Mouse (Mus musculus): Measurements from ENCODE around the gene Gm9970. TPM values are rescaled to one million over a fixed set of nuclear protein-coding genes. Genes with fewer than 3 reads are reported as not detected.
"Not testable (repeated sequence)": the region's sequence is repeated elsewhere in the genome, so short reads cannot be mapped to it uniquely, and the experiment has no call there.

Gm9970 gene
- polyA plus RNA-seq, 1 experiment from 2014 or later, result not detected

DNA sequence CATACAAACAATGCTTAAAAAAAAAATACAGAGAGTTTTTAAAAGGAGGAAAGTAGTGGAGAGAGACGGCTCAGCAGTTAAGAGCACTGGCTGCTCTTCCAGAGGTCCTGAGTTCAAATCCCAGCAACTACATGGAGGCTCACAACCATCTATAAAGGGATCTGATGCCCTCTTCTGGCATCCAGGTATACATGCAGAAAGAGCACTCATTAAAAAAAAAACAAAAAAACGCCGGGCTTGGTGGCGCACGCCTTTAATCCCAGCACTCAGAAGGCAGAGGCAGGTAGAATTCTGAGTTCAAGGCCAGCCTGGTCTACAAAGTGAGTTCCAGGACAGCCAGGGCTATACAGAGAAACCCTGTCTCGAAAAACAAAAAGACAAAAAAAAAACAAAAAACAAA lies 24.5 kb downstream of the Gm9970 start:
- not testable (repeated sequence) for H3K36me3 ChIP-seq (ENCODE audit: inconsistent target); H3K27ac ChIP-seq; H3K4me3 ChIP-seq (ENCODE audit: inconsistent target)
- 81% methylated on average over 5 of the region's 6 CpGs for WGBS (ENCODE audit: missing documents)
- peaks cover 83% of the 10 kb centered on the region for H3K79me2 ChIP-seq (ENCODE audit: inconsistent target)

DNA sequence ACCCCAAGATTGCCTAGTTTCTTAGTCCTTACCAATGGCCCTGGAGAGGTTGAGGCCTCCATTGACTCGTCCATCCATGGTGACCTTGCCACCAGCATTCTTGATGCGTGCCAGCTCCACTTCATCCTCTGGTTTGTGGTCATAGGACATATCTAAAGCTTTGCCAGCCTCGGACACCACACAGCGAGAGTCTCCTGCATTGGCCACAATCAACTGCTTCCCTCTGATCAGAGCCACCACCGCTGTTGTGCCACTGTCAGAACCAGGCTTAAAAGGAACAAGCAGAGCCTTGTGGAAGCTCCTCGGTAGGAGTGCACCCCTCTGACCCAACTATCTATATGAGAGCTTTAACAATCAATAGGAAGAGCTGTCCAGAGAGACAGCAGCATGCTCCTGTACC lies 36.6 kb downstream of the Gm9970 start:
- Histone ChIP-seq H3K27ac (no peak overlapping the region), H3K4me3 (ENCODE audit: inconsistent target) (no peak overlapping the region), H3K36me3 (ENCODE audit: inconsistent target) (peaks cover 42% of the 10 kb centered on the region), H3K79me2 (ENCODE audit: inconsistent target) (peaks cover 40% of the 10 kb centered on the region)
- WGBS (ENCODE audit: missing documents), result 98% methylated on average over 6 of the region's 6 CpGs

DNA sequence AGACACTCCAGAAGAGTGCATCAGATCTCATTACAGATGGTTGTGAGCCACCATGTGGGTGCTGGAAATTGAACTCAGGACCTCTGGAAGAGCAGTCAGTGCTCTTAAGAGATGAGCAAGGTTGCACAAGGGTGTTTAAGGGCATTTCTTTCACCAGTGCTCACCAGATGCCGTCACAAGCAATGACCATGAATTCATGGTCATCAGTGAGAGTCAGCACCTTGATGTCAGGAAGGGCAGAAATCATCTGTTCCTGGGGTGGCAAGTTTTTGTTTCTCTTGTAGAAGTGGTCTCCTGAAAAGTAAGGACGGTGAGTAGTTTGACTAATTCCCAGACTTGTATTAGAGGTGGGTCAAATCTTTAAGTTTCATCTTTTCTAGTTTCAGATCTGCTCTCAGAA lies 37.2 kb downstream of the Gm9970 start:
- Histone ChIP-seq H3K79me2 (ENCODE audit: inconsistent target) (peaks cover 40% of the 10 kb centered on the region), H3K4me3 (ENCODE audit: inconsistent target) (no peak overlapping the region), H3K27ac (no peak overlapping the region), H3K36me3 (ENCODE audit: inconsistent target) (peaks cover 48% of the 10 kb centered on the region)
- WGBS (ENCODE audit: missing documents), result 97% methylated on average over 2 of the region's 2 CpGs

DNA sequence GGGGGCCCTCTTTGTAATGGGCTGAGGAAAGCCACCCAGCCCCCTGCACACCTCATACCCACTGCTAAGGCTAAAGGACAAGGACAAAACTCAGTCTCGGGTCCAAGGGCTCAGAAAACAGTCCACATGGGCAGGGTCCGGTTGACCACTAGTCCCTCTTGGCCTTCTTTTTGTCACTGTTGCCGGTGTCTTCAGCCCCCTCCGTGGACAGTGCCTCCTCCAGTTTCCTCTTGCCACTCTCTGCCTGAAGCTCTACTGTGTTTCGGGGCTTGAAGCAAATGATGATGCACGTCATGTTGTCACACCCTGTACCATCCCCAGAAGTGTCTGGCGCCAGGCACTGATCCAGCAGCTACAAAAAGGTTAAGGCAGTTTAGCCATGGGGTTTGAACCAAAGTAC lies 38.1 kb downstream of the Gm9970 start:
- WGBS (ENCODE audit: missing documents), result 95% methylated on average over 7 of the region's 7 CpGs

DNA sequence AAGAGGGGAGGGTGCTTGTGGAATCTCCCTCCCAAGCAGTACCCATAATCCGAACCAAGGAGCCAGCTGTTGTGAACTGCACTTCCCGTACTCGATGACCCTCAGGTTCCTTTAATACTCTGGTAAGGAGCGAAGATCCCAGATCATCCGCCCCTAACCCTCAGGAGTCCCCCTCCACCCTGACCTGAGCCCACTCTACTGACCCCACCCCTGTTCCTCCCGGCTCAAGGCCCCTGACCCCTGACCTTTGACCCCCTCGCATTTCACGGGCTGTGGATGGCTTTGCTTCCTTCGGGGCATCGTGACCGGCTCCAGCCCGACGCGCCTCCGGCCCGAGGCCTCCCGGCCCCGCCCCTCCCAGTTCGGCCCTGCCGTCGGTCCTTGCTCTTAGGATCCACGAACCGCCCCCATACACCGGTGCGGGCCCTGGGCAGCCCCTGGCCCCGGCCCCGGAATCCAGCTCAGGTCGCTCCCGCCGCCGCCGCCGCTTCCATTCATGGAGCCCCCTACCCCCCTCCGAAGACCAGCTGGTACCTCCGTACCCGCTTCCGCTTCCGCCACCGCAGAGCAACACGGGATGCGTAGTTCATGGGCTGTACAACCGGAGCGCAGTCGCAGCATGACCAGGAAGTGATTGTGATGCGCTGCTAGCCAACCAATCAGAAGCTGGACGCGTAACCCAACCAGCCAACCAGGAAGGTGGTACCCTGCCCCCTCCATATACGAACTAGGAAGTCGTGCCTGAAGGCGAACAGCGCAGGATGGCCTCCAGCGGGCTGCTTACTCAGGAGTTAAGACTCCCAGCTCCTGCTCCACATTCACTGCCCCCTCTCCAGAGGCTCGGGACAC lies 39.1 kb downstream of the Gm9970 start, which contains the start of gene Zfp513:
Gene Zfp513 (minus strand): TSS at position 562 of the 849 bp plus-strand sequence.
- Histone ChIP-seq H3K36me3 (ENCODE audit: inconsistent target) (peaks cover 57% of the 10 kb centered on the region), H3K79me2 (ENCODE audit: inconsistent target) (peaks cover 47% of the 10 kb centered on the region), H3K27ac (peak within 1 kb of the TSS; percentile 90), H3K4me3 (ENCODE audit: inconsistent target) (peak within 1 kb of the TSS; percentile 89)
- under 1% methylated on average over 52 of the region's 53 CpGs for WGBS (ENCODE audit: missing documents)

More for the DNA sequence above, 38.1 kb downstream of the Gm9970 start:
- Histone ChIP-seq H3K27ac (peak overlapping the region; percentile 77), H3K36me3 (ENCODE audit: inconsistent target) (peaks cover 56% of the 10 kb centered on the region), H3K79me2 (ENCODE audit: inconsistent target) (peaks cover 38% of the 10 kb centered on the region), H3K4me3 (ENCODE audit: inconsistent target) (peak overlapping the region; percentile 89)

DNA sequence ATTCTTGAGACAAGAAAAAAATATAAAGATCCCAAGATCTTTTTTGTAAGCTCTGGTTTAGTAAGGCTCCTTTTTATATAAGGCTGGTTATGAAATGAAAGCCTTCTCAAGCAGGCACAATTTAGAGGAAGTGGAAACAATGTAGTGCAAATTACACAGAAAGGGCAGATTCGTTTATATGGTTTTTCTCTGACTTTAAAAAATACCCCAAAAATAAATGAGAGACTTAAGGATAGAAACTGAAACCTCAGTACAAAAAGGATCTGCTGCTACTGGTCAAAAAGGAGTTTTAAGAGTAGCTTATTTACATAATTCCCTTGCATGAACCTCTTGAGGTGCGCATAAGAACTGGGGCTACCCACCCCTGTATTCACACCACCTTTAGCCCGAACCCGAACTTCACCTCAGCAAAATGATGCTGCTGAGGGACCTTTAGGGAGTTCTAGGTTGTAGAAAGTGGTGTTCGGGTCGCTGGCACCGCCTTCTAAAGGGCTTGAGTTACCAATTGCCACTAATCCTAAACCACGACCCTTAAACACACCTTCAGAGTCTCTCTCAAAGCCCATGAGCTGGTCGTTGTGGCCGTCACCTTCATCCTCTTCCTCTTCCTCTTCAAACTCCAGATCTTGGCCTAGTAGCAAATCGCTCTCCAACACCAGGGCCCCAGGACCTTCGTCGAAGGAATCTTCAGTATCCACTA lies 39.8 kb downstream of the Gm9970 start:
- WGBS (ENCODE audit: missing documents), result 5% methylated on average over 13 of the region's 13 CpGs
- peak overlapping the region; percentile 89 for H3K4me3 ChIP-seq (ENCODE audit: inconsistent target)
- H3K79me2 ChIP-seq (ENCODE audit: inconsistent target), result peaks cover 55% of the 10 kb centered on the region
- H3K36me3 ChIP-seq (ENCODE audit: inconsistent target), result peaks cover 55% of the 10 kb centered on the region
- H3K27ac ChIP-seq, result peak overlapping the region; percentile 90

DNA sequence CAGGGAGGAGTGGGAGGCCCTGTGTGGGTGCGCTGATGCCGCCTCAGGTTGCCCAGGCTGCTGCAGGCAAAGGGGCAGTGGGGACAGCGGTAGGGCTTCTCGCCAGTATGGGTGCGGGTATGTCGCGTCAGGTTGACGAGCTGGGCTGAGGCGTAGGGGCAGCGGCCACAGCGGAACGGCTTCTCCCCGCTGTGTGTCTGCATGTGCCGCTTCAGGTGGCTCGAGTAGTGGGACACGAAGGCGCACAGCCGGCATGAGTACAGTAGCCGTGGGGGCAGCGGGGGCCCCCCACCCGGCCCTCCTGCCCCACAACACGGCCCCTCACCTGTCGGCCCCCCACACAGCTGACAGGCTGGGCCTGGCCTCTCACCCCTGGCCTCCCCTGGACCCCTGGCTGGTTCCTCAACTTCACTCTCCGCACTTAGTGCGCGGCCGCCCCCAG lies 40.7 kb downstream of the Gm9970 start:
- 92% methylated on average over 27 of the region's 27 CpGs for WGBS (ENCODE audit: missing documents)
- Histone ChIP-seq H3K36me3 (ENCODE audit: inconsistent target) (peaks cover 49% of the 10 kb centered on the region), H3K4me3 (ENCODE audit: inconsistent target) (no peak overlapping the region), H3K79me2 (ENCODE audit: inconsistent target) (peaks cover 57% of the 10 kb centered on the region), H3K27ac (0 out of 2 replicates have a peak overlapping the region, but pooled peaks have one; percentile 90)

DNA sequence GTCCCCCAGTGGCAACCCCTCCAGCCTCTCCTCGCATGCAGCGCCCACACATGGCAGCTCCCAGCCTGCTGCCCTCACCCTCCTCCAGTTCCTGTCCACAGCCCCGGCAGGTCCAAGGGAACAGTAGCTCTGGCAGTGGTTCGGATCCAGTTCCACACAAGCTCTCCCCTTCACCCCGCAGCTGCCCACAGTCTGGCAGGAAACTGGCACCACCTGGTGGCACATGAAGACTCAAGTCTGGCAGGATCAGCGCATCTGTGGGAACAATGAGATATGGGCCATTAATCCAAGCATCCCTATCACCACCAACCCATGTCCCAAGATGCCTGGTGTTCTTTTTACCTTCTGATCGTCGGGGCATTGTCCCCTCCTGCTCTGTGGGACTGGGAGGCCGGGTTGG lies 41.1 kb downstream of the Gm9970 start:
- Histone ChIP-seq H3K79me2 (ENCODE audit: inconsistent target) (peaks cover 60% of the 10 kb centered on the region), H3K27ac (no peak overlapping the region), H3K36me3 (ENCODE audit: inconsistent target) (peaks cover 49% of the 10 kb centered on the region), H3K4me3 (ENCODE audit: inconsistent target) (no peak overlapping the region)
- WGBS (ENCODE audit: missing documents), result 89% methylated on average over 9 of the region's 9 CpGs

DNA sequence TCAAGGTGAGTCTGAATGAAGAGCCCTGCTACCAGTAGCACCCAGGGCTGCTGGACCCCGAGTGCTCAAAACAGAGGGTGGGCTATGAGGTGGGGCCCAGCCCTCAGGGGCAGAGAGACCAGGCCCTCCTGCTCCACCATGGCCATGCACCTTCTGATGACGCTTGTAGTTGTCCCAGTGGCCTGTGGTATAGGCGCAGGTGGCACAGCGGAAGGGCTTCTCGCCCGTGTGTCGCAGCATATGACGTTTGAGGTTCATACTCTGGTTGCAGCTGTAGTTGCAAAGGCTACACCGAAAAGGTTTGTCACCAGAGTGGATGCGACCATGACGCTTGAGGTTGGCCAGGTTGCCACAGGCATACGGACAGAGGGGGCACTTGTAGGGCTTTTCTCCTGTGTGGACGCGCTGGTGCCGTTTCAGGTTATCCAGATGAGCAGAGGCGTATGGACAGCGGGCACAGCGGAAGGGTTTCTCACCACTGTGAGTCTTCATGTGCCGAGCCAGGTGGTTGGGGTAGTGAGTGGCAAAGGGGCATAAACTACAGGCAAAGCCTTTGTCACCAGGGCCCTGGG lies 41.6 kb downstream of the Gm9970 start:
- Histone ChIP-seq H3K36me3 (ENCODE audit: inconsistent target) (peaks cover 49% of the 10 kb centered on the region), H3K4me3 (ENCODE audit: inconsistent target) (no peak overlapping the region), H3K27ac (no peak overlapping the region), H3K79me2 (ENCODE audit: inconsistent target) (peaks cover 65% of the 10 kb centered on the region)
- WGBS (ENCODE audit: missing documents), result 90% methylated on average over 19 of the region's 19 CpGs

DNA sequence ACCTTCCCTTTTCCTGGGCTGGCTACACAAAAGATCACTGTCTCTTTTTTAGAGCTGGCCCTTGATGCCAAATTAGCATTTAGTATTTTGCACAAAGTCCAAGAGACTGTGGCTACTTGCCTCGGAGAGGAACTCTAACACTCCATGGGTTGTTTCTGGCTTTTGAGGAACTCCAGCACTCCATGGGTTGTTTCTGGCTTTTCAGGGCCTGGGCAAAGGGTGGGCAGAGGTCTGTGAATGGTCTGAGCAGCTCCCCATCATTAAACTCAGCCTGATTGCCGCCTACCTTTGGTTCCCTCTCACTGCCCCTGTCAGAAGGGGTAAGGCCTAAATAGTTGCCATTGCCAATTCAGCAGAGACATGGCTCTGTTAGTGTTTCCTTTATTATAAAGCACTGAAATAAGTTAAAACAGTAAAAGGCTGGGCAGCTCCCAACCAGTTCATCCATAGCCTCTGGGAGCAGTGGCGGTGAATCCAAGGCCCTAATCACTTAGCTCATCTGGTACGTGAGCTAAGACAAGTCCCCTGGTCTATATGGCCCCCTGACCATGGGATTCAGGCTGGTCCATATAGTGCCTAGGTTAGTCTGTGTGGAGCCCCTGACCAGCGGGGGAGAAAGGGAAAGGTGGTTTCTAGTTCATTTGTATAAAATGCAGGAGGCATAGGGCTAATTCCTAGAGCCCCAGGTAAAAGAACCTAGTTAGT lies 42.3 kb downstream of the Gm9970 start:
- Histone ChIP-seq H3K27ac (no peak overlapping the region), H3K79me2 (ENCODE audit: inconsistent target) (peaks cover 71% of the 10 kb centered on the region), H3K4me3 (ENCODE audit: inconsistent target) (no peak overlapping the region), H3K36me3 (ENCODE audit: inconsistent target) (peaks cover 49% of the 10 kb centered on the region)
- WGBS (ENCODE audit: missing documents), result 87% methylated on average over 5 of the region's 5 CpGs

DNA sequence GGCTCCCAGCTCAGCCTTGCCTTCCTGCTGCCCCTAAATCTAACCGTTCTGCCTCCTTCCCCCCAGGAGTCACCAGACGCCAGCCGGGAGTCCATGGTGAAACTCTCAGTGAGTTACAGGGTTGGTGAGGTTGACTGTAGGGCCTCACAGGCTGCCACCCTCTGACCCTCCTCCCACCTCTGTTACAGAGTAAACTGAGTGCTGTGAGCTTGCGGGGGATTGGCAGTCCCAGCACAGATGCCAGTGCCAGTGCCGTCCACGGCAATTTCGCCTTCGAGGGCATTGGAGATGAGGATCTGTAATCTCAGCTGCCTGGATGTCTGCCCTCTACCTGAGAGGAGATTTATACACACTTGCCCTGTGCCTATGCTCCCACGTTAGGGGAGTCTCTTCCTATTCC lies 42.9 kb downstream of the Gm9970 start:
- no peak overlapping the region for H3K27ac ChIP-seq
- H3K36me3 ChIP-seq (ENCODE audit: inconsistent target), result peaks cover 49% of the 10 kb centered on the region
- peaks cover 76% of the 10 kb centered on the region for H3K79me2 ChIP-seq (ENCODE audit: inconsistent target)
- WGBS (ENCODE audit: missing documents), result 84% methylated on average over 9 of the region's 9 CpGs
- no peak overlapping the region for H3K4me3 ChIP-seq (ENCODE audit: inconsistent target)

DNA sequence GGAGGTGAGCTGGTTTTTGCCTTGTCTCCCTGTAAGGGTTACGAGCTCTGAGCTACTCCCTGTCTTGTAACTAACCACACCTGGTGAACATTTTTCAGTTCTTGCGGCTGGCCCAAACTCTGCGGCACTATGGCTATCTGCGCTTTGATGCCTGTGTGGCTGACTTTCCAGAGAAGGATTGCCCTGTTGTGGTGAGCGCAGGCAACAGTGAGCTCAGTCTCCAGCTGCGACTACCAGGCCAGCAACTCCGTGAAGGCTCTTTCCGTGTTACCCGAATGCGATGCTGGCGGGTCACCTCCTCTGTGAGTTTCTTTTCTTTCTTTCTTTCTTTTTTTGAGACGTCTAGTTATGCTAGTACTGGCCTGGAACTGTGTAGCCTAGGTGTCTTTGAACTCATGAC lies 44.0 kb downstream of the Gm9970 start:
- Histone ChIP-seq H3K27ac (no peak overlapping the region), H3K36me3 (ENCODE audit: inconsistent target) (peaks cover 49% of the 10 kb centered on the region), H3K79me2 (ENCODE audit: inconsistent target) (peaks cover 79% of the 10 kb centered on the region), H3K4me3 (ENCODE audit: inconsistent target) (no peak overlapping the region)
- 93% methylated on average over 12 of the region's 12 CpGs for WGBS (ENCODE audit: missing documents)

DNA sequence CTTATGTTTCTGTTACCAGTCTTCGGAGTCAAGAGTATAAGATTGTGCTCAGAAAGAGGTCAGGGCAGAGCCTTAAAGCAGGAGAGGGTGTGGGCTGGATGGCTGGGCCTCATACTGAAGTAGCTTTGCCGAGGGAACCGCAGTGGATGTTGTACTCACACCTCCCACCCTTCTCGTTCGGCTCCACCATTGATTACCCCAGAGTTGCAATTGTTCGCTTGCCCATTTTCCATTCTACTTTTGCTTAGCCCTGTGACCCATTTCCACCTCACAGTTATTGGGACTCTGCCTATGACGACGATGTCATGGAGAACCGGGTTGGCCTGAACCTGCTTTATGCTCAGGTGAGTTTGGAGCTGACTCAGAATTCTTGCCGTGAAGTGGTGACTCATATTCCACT lies 44.8 kb downstream of the Gm9970 start:
- H3K4me3 ChIP-seq (ENCODE audit: inconsistent target), result no peak overlapping the region
- peak overlapping the region; percentile 27 for H3K27ac ChIP-seq
- 93% methylated on average over 10 of the region's 10 CpGs for WGBS (ENCODE audit: missing documents)
- H3K36me3 ChIP-seq (ENCODE audit: inconsistent target), result peaks cover 49% of the 10 kb centered on the region
- H3K79me2 ChIP-seq (ENCODE audit: inconsistent target), result peaks cover 81% of the 10 kb centered on the region

DNA sequence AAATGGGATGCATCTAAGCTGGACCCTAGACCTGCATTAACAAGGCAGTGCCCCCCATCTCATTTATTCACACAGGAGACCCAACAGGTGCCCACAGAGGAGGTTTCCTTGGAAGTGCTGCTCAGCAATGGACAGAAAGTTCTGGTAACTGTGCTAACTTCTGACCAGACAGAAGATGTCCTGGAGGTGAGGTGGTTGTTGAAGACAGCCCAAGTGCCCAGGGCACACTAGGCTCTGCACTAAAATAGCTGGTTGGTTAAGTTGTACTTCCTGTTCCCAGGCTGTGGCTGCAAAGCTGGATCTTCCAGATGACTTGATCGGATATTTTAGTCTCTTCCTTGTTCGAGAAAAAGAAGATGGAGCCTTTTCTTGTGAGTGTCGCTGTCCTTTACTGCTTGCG lies 45.4 kb downstream of the Gm9970 start:
- no peak overlapping the region for H3K4me3 ChIP-seq (ENCODE audit: inconsistent target)
- H3K27ac ChIP-seq, result peak overlapping the region; percentile 27
- H3K36me3 ChIP-seq (ENCODE audit: inconsistent target), result peaks cover 54% of the 10 kb centered on the region
- peaks cover 75% of the 10 kb centered on the region for H3K79me2 ChIP-seq (ENCODE audit: inconsistent target)
- 72% methylated on average over 4 of the region's 4 CpGs for WGBS (ENCODE audit: missing documents)

Measured in macrophage (primary cell).